Mouse (Mus musculus) neural tube, embryonic 11.5 days (tissue): ENCODE results near the gene Hlx. TPM values are rescaled to one million over a fixed set of nuclear protein-coding genes. Genes with fewer than 3 reads are reported as not detected.

ENCODE experiments used
- ATAC-seq: fragments of 200-750 bp; cut with Nextera tagmentation; 2 replicates; pipeline ENCODE4 v1.8.0; 2017; ENCODE audit warnings: moderate number of reproducible peaks, mild to moderate bottlenecking, moderate TSS enrichment, moderate library complexity; ENCODE audit not compliant: insufficient read depth, low FRiP score, low TSS enrichment
- DNase-seq: peaks from one replicate; pipeline ENCODE4 v3.0.0-alpha.2; 2015; ENCODE audit warnings: low spot score
- H3K27ac ChIP-seq: fragments of 300-500 bp; sonication (generic); 2 replicates; pipeline ENCODE4 v1.5.1; 2014; ENCODE audit warnings: low read depth, mild to moderate bottlenecking, low read length
- H3K27me3 ChIP-seq: fragments of 300-500 bp; sonication (generic); 2 replicates; pipeline ENCODE4 v1.6.1; 2014; ENCODE audit warnings: mild to moderate bottlenecking, low read length, mixed read lengths; ENCODE audit not compliant: control insufficient read depth, insufficient read depth
- H3K36me3 ChIP-seq: fragments of 300-500 bp; sonication (generic); 2 replicates; pipeline ENCODE4 v1.6.1; 2014; ENCODE audit warnings: mild to moderate bottlenecking, low read length, moderate library complexity, mixed read lengths; ENCODE audit not compliant: control insufficient read depth, insufficient read depth
- H3K4me1 ChIP-seq: fragments of 300-500 bp; sonication (generic); 2 replicates; pipeline ENCODE4 v1.6.1; 2014; ENCODE audit warnings: low read length, mixed read lengths; ENCODE audit not compliant: control insufficient read depth, insufficient read depth
- H3K4me2 ChIP-seq: fragments of 300-500 bp; sonication (generic); 2 replicates; pipeline ENCODE4 v1.6.1; 2014; ENCODE audit warnings: low read depth, mild to moderate bottlenecking, moderate library complexity
- H3K4me3 ChIP-seq: fragments of 300-500 bp; sonication (generic); 2 replicates; pipeline ENCODE4 v1.5.1; 2014; ENCODE audit warnings: low read depth, low read length
- H3K9ac ChIP-seq: fragments of 300-500 bp; sonication (generic); 2 replicates; pipeline ENCODE4 v1.6.1; 2014; ENCODE audit warnings: mild to moderate bottlenecking, low read length
- H3K9me3 ChIP-seq: fragments of 300-500 bp; sonication (generic); 2 replicates; pipeline ENCODE4 v1.6.1; 2016; ENCODE audit warnings: low read length; ENCODE audit not compliant: control insufficient read depth
- WGBS: fragments of 180-500 bp; shearing (Covaris S2); extraction: QIAGEN DNeasy Blood & Tissue Kit; methylation state at CpG from one replicate; pipeline ENCODE4 v1.1.7; 2014; 5-methylcytosine and 5-hydroxymethylcytosine counted together
- polyA plus RNA-seq: library from polyadenylated mRNA; unstranded; fragments of >200 nt; fragmentation: Nextera tagmentation; extraction: Ambion mirVana; gene quantifications from 2 replicates; pipeline ENCODE4 v1.2.1, GENCODE M21; 2014

Gene Hlx
- polyA plus RNA-seq, 1 experiment from 2014 or later, result 9.3 TPM

- Histone ChIP-seq H3K36me3 (no peaks in the 10 kb centered on the region), H3K4me1 (no peaks in the 10 kb centered on the region), H3K27me3 (no peaks in the 10 kb centered on the region), H3K4me3 (no peak overlapping the region), H3K9me3 (no peaks in the 10 kb centered on the region), H3K4me2 (no peak overlapping the region), H3K9ac (no peak overlapping the region), H3K27ac (no peak overlapping the region)
- ATAC-seq (no peak), DNase-seq (no peak)
- WGBS, result 70% methylated on average over 8 of the region's 8 CpGs
Measured at GRCm38 (mm10) chr1:184679416-184679965, 52.9 kb downstream of the Hlx start.

DNA sequence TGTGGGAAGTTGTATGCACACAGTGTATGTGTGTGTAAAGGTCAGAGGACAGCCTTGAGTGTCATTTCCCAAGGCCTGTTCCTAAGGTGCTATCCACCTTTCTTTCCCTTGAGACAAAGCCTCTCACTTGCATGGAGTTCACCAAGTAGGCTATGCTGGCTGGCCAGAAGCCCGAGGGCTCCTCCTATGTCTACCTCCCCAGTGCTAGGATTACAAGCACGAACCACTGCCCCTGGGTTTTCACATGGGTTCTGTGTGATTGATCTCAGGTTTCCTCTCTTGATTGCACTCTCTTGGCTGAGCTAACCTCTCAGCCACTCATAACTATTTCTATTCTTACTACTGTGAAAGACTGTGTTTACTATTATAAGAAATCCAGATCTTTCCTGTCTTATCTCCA lies 54.8 kb downstream of the Hlx start:
- Histone ChIP-seq H3K36me3 (no peaks in the 10 kb centered on the region), H3K9me3 (no peaks in the 10 kb centered on the region), H3K27ac (no peak overlapping the region), H3K4me2 (no peak overlapping the region), H3K27me3 (no peaks in the 10 kb centered on the region), H3K4me1 (no peaks in the 10 kb centered on the region), H3K9ac (no peak overlapping the region), H3K4me3 (no peak overlapping the region)
- DNase-seq (no peak), ATAC-seq (no peak)
- 72% methylated on average over 2 of the region's 2 CpGs for WGBS

Other genes starting within 250 kb of the Hlx start
- gene Marc1, start 78.7 kb upstream of the Hlx start, polyA plus RNA-seq, result 0.32 and 0.73 TPM in 2 replicates
- gene Marc2, start 113.8 kb upstream of the Hlx start, polyA plus RNA-seq, result 106 and 107 TPM in 2 replicates
- gene C130074G19Rik, start 150.6 kb upstream of the Hlx start, polyA plus RNA-seq, result 0.80 and 0.96 TPM in 2 replicates